Mouse (Mus musculus): ENCODE data around the gene Psip1. TPM values are rescaled to one million over a fixed set of nuclear protein-coding genes. Genes with fewer than 3 reads are reported as not detected.
"Not testable (repeated sequence)": the region's sequence is repeated elsewhere in the genome, so short reads cannot be mapped to it uniquely, and the experiment has no call there.

The Psip1 gene
- polyA plus RNA-seq, 1 experiment = 311 TPM

GRCm38 (mm10) chr4:83512644-83513043 is 26.4 kb upstream of the Psip1 start:
- Histone ChIP-seq H3K27ac (ENCODE audit: insufficient read depth, low read depth, low read length) (no peak overlapping the region), H3K4me3 (ENCODE audit: insufficient read depth, low read depth, low read length) (no peak overlapping the region), H3K4me1 (ENCODE audit: control insufficient read depth, insufficient read depth, low read length) (peaks cover 6% of the 10 kb centered on the region; the same call in 1 of the 2 replicates)
- TF ChIP-seq CTCF (IDR thresholded peaks at IDR 0.05; ENCODE audit: insufficient read depth, low read depth, low read length) (no peak), POLR2A (IDR thresholded peaks at IDR 0.05; ENCODE audit: insufficient read depth, low read depth, low read length) (no peak)
- 69% methylated on average over 2 of the region's 2 CpGs for WGBS

GRCm38 (mm10) chr4:83512217-83512616 is 26.0 kb upstream of the Psip1 start:
- TF ChIP-seq CTCF (IDR thresholded peaks at IDR 0.05; ENCODE audit: insufficient read depth, low read depth, low read length) = no peak
- no peak for TF ChIP-seq POLR2A (IDR thresholded peaks at IDR 0.05; ENCODE audit: insufficient read depth, low read depth, low read length)

GRCm38 (mm10) chr4:83511083-83511482 is 24.8 kb upstream of the Psip1 start:
- H3K4me3 ChIP-seq (ENCODE audit: insufficient read depth, low read depth, low read length) = no peak overlapping the region
- no peak for TF ChIP-seq CTCF (IDR thresholded peaks at IDR 0.05; ENCODE audit: insufficient read depth, low read depth, low read length)
- TF ChIP-seq POLR2A (IDR thresholded peaks at IDR 0.05; ENCODE audit: insufficient read depth, low read depth, low read length) = no peak
- H3K27ac ChIP-seq (ENCODE audit: insufficient read depth, low read depth, low read length) = no peak overlapping the region
- H3K4me1 ChIP-seq (ENCODE audit: control insufficient read depth, insufficient read depth, low read length) = peaks cover 6% of the 10 kb centered on the region; the same call in 1 of the 2 replicates
- 64% methylated on average over 8 of the region's 8 CpGs for WGBS

More at GRCm38 (mm10) chr4:83512217-83512616, 26.0 kb upstream of the Psip1 start:
- no peak overlapping the region for H3K4me3 ChIP-seq (ENCODE audit: insufficient read depth, low read depth, low read length)
- no peak overlapping the region for H3K27ac ChIP-seq (ENCODE audit: insufficient read depth, low read depth, low read length)
- 93% methylated on average over 3 of the region's 3 CpGs for WGBS
- H3K4me1 ChIP-seq (ENCODE audit: control insufficient read depth, insufficient read depth, low read length) = peaks cover 6% of the 10 kb centered on the region; the same call in 1 of the 2 replicates

- H3K4me1 ChIP-seq (ENCODE audit: control insufficient read depth, insufficient read depth, low read length) = peaks cover 5% of the 10 kb centered on the region; the same call in 1 of the 2 replicates
- no peak overlapping the region for H3K4me3 ChIP-seq (ENCODE audit: insufficient read depth, low read depth, low read length)
- no peak for TF ChIP-seq CTCF (IDR thresholded peaks at IDR 0.05; ENCODE audit: insufficient read depth, low read depth, low read length)
- TF ChIP-seq POLR2A (IDR thresholded peaks at IDR 0.05; ENCODE audit: insufficient read depth, low read depth, low read length) = no peak
- H3K27ac ChIP-seq (ENCODE audit: insufficient read depth, low read depth, low read length) = no peak overlapping the region
- 79% methylated on average over 2 of the region's 2 CpGs for WGBS
Measured at GRCm38 (mm10) chr4:83509600-83509999, 23.3 kb upstream of the Psip1 start.

GRCm38 (mm10) chr4:83501037-83501430 is 14.8 kb upstream of the Psip1 start:
- H3K27ac ChIP-seq (ENCODE audit: insufficient read depth, low read depth, low read length) = no peak overlapping the region
- 26% methylated on average over 7 of the region's 7 CpGs for WGBS

GRCm38 (mm10) chr4:83500154-83501036 is 14.1 kb upstream of the Psip1 start:
- no peak for TF ChIP-seq CTCF (IDR thresholded peaks at IDR 0.05; ENCODE audit: insufficient read depth, low read depth, low read length)
- Histone ChIP-seq H3K4me1 (ENCODE audit: control insufficient read depth, insufficient read depth, low read length) (no peaks in the 10 kb centered on the region), H3K4me3 (ENCODE audit: insufficient read depth, low read depth, low read length) (peak overlapping the region; percentile 44), H3K27ac (ENCODE audit: insufficient read depth, low read depth, low read length) (no peak overlapping the region)
- 11% methylated on average over 22 of the region's 22 CpGs for WGBS

More at GRCm38 (mm10) chr4:83501037-83501430, 14.8 kb upstream of the Psip1 start:
- Histone ChIP-seq H3K4me3 (ENCODE audit: insufficient read depth, low read depth, low read length) (no peak overlapping the region), H3K4me1 (ENCODE audit: control insufficient read depth, insufficient read depth, low read length) (no peaks in the 10 kb centered on the region)
- TF ChIP-seq CTCF (IDR thresholded peaks at IDR 0.05; ENCODE audit: insufficient read depth, low read depth, low read length) (no peak), POLR2A (IDR thresholded peaks at IDR 0.05; ENCODE audit: insufficient read depth, low read depth, low read length) (no peak)

GRCm38 (mm10) chr4:83497013-83497412 is 10.8 kb upstream of the Psip1 start:
- H3K4me3 ChIP-seq (ENCODE audit: insufficient read depth, low read depth, low read length); H3K27ac ChIP-seq (ENCODE audit: insufficient read depth, low read depth, low read length); H3K4me1 ChIP-seq (ENCODE audit: control insufficient read depth, insufficient read depth, low read length): not testable (repeated sequence)
- 94% methylated on average over 5 of the region's 5 CpGs for WGBS

GRCm38 (mm10) chr4:83493112-83493511 is 6.9 kb upstream of the Psip1 start:
- Histone ChIP-seq H3K27ac (ENCODE audit: insufficient read depth, low read depth, low read length) (no peak overlapping the region), H3K4me3 (ENCODE audit: insufficient read depth, low read depth, low read length) (no peak overlapping the region), H3K4me1 (ENCODE audit: control insufficient read depth, insufficient read depth, low read length) (no peaks in the 10 kb centered on the region)
- 100% methylated on average over 1 of the region's 1 CpGs for WGBS
- TF ChIP-seq POLR2A (IDR thresholded peaks at IDR 0.05; ENCODE audit: insufficient read depth, low read depth, low read length) (no peak), CTCF (IDR thresholded peaks at IDR 0.05; ENCODE audit: insufficient read depth, low read depth, low read length) (no peak)

GRCm38 (mm10) chr4:83489121-83489520 is 2.9 kb upstream of the Psip1 start:
- WGBS = 32% methylated on average over 5 of the region's 5 CpGs
- H3K4me1 ChIP-seq (ENCODE audit: control insufficient read depth, insufficient read depth, low read length) = no peaks in the 10 kb centered on the region
- H3K27ac ChIP-seq (ENCODE audit: insufficient read depth, low read depth, low read length) = no peak overlapping the region
- no peak for TF ChIP-seq POLR2A (IDR thresholded peaks at IDR 0.05; ENCODE audit: insufficient read depth, low read depth, low read length)
- no peak for TF ChIP-seq CTCF (IDR thresholded peaks at IDR 0.05; ENCODE audit: insufficient read depth, low read depth, low read length)
- H3K4me3 ChIP-seq (ENCODE audit: insufficient read depth, low read depth, low read length) = no peak overlapping the region

All from olfactory bulb, adult 2 months (tissue).